Comparison of ENCODE assay signal across 9 mouse cellular contexts in genomic region chr11:22348536-22348910, GRCm38 (mm10). TPM values are rescaled to one million over a fixed set of nuclear protein-coding genes. Genes with fewer than 3 reads are reported as not detected.
DNase-seq lines count a peak whose midpoint lies in the region; ATAC-seq lines count a peak whose summit lies in the region.
"Had no signal": no experiment of that assay in that cellular context is flagged by ENCODE, and none has a peak within 500 bp of the region (broad histone marks: within the 10 kb centered on the region; RNA-seq: fewer than 3 reads in every experiment).

No protein-coding gene starts in this region.

- peaks cover 21% of the 10 kb centered on the region for H3K4me1 ChIP-seq in hindbrain, embryonic 13.5 days (replicated peaks)
- peaks cover 18% of the 10 kb centered on the region for H3K4me1 ChIP-seq in midbrain, embryonic 15.5 days

- no peaks in the 10 kb centered on the region for H3K27me3 ChIP-seq in hindbrain, embryonic 13.5 days
- H3K27me3 ChIP-seq in midbrain, embryonic 15.5 days (replicated peaks), result no peaks in the 10 kb centered on the region

- H3K36me3 ChIP-seq in hindbrain, embryonic 13.5 days, result no peaks in the 10 kb centered on the region
- no peaks in the 10 kb centered on the region for H3K36me3 ChIP-seq in midbrain, embryonic 15.5 days (replicated peaks)

- 9% methylated on average over 1 of the region's 1 CpGs for WGBS in hindbrain, embryonic 13.5 days
- WGBS in midbrain, embryonic 15.5 days, result 0% methylated on average over 1 of the region's 1 CpGs

- H3K9ac ChIP-seq in hindbrain, embryonic 13.5 days, result no peak overlapping the region
- H3K9ac ChIP-seq in midbrain, embryonic 15.5 days, result no peak overlapping the region
- H3K9ac ChIP-seq: liver, postnatal 0 days had no signal

- H3K4me2 ChIP-seq in hindbrain, embryonic 13.5 days, result no peak overlapping the region
- H3K4me2 ChIP-seq in midbrain, embryonic 15.5 days, result no peak overlapping the region

- no peak overlapping the region for H3K4me3 ChIP-seq in hindbrain, embryonic 13.5 days
- no peak overlapping the region for H3K4me3 ChIP-seq in midbrain, embryonic 15.5 days

- no peaks in the 10 kb centered on the region for H3K9me3 ChIP-seq in hindbrain, embryonic 13.5 days
- H3K9me3 ChIP-seq in midbrain, embryonic 15.5 days, result no peaks in the 10 kb centered on the region

- peak overlapping the region; percentile 76 for H3K27ac ChIP-seq in hindbrain, embryonic 13.5 days
- 0 out of 2 replicates have a peak overlapping the region, but pooled peaks have one; percentile 20 for H3K27ac ChIP-seq in midbrain, embryonic 15.5 days

- peak; percentile 44; the same call in 1 of the 2 replicates for ATAC-seq in frontal cortex, adult (ENCODE audit: low TSS enrichment)
- ATAC-seq in hindbrain, embryonic 13.5 days (ENCODE audit: low FRiP score), result peak; percentile 97
- ATAC-seq in midbrain, embryonic 15.5 days (replicated peaks), result peak; percentile 97
- ATAC-seq: liver, postnatal 0 days had no signal

- no peak for DNase-seq in frontal cortex, postnatal 25 days (ENCODE audit: low spot score in 2 of 2)
- peak; percentile 63 for DNase-seq in embryo, embryonic 9.5 days (ENCODE audit: extremely low spot score)
- no peak for DNase-seq in ovary, postnatal 14 days (ENCODE audit: low spot score)
- no peak for DNase-seq in adrenal gland, postnatal 4 days (ENCODE audit: low spot score in 2 of 2)
- DNase-seq in adrenal gland, postnatal 14 days, result no peak
- DNase-seq: liver, postnatal 0 days had no signal

RNA-seq across cellular contexts. Expression of gene Ehbp1, which starts 6.4 kb away (rescaled TPM):
- 17.5 and 21.8 TPM in 2 replicates for polyA plus RNA-seq in hindbrain, embryonic 13.5 days (2015; fragmentation: Nextera tagmentation; extraction: Ambion mirVana)
- polyA plus RNA-seq in midbrain, embryonic 15.5 days (2015; fragmentation: Nextera tagmentation; extraction: Ambion mirVana), result 23.2 and 26.1 TPM in 2 replicates
- 10 to 100 TPM; 33.8 to 34.0 TPM for total RNA-seq in adrenal gland, postnatal 4 days (2021)
- 21.3 and 24.4 TPM in 2 replicates for total RNA-seq in adrenal gland, postnatal 14 days (2021)

Comparison
In these comparisons a context has a peak if more than half of its experiments do, and no peak if none do; other contexts are left out.
1. ATAC-seq: peak in every context shown above with its lines; median percentile 97 in hindbrain, embryonic 13.5 days; 97 in midbrain, embryonic 15.5 days; 44 in frontal cortex, adult.